Mouse (Mus musculus): ENCODE measurements around the gene Has3. TPM values are rescaled to one million over a fixed set of nuclear protein-coding genes. Genes with fewer than 3 reads are reported as not detected.

The Has3 gene
- polyA plus RNA-seq, 1 experiment: 0.52 TPM

GRCm38 (mm10) chr8:106932376-106933065, 62.5 kb downstream of the Has3 start:
- peaks cover 2% of the 10 kb centered on the region; the same call in 1 of the 2 replicates for H3K4me1 ChIP-seq (ENCODE audit: control insufficient read depth, insufficient read depth, insufficient read length, low read length)
- H3K4me3 ChIP-seq (ENCODE audit: low read depth, low read length): no peak overlapping the region
- TF ChIP-seq POLR2A (IDR thresholded peaks at IDR 0.05; ENCODE audit: low read depth, low read length) (no peak), CTCF (IDR thresholded peaks at IDR 0.05; ENCODE audit: extremely low read depth, insufficient read length, insufficient replicate concordance, low read depth, low read length) (no peak)
- H3K27me3 ChIP-seq (ENCODE audit: control insufficient read depth, insufficient read depth, low read length): no peaks in the 10 kb centered on the region
- 0 out of 2 replicates have a peak overlapping the region, but pooled peaks have one; percentile 15 for H3K27ac ChIP-seq (ENCODE audit: insufficient read depth, low read depth, low read length)
- H3K36me3 ChIP-seq (ENCODE audit: control insufficient read depth, insufficient read depth, low read length): no peaks in the 10 kb centered on the region
- WGBS: 38% methylated on average over 22 of the region's 22 CpGs

DNA sequence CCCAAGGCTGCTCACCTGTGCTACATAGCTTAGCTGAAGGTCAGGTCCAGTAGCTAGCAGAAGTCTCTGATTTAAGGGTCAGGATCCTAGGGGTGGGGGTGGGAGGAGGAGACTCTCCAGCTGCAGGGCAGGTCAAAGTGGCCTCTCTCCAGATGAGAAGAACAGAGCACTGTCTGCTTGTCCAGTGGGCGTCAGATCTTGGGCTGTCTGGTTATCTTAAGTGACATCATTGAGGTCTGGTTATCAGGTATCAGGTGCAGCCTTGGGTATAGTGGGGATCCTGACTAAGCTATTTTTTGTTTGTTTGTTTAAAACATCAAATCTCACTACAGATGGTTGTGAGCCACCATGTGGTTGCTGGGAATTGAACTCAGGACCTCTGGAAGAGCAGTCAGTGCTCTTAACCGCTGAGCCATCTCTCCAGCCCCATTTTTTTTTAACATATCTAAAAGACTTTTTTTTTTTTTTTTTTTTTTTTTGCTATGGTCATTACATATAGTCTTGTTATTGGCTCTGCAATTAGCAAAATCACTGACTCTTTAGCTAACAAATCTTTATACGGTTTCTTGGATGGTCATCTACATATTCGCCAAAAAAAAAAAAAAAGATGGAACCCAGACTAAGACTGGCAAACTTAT, 63.6 kb downstream of the Has3 start:
- Histone ChIP-seq H3K4me1 (ENCODE audit: control insufficient read depth, insufficient read depth, insufficient read length, low read length) (peaks cover 2% of the 10 kb centered on the region; the same call in 1 of the 2 replicates), H3K27ac (ENCODE audit: insufficient read depth, low read depth, low read length) (no peak overlapping the region), H3K36me3 (ENCODE audit: control insufficient read depth, insufficient read depth, low read length) (no peaks in the 10 kb centered on the region), H3K27me3 (ENCODE audit: control insufficient read depth, insufficient read depth, low read length) (no peaks in the 10 kb centered on the region), H3K4me3 (ENCODE audit: low read depth, low read length) (no peak overlapping the region)
- no peak for TF ChIP-seq CTCF (IDR thresholded peaks at IDR 0.05; ENCODE audit: extremely low read depth, insufficient read length, insufficient replicate concordance, low read depth, low read length)
- no peak for TF ChIP-seq POLR2A (IDR thresholded peaks at IDR 0.05; ENCODE audit: low read depth, low read length)
- WGBS: 86% methylated on average over 4 of the region's 4 CpGs

Other genes with a start within 250 kb of the Has3 start
- 1.2 and 2.1 TPM in 2 replicates for gene Tango6, start 187.2 kb upstream of the Has3 start, polyA plus RNA-seq (2012; rRNA removed)
- gene Utp4, start 23.4 kb downstream of the Has3 start, polyA plus RNA-seq (2012; rRNA removed): 4.4 and 7.7 TPM in 2 replicates
- gene Sntb2, start 65.5 kb downstream of the Has3 start, polyA plus RNA-seq (2012; rRNA removed): 2.1 and 2.7 TPM in 2 replicates
- gene Vps4a, start 161.0 kb downstream of the Has3 start, polyA plus RNA-seq (2012; rRNA removed): 7.2 and 14.9 TPM in 2 replicates
- 34.1 and 37.0 TPM in 2 replicates for gene Pdf, start 178.4 kb downstream of the Has3 start, polyA plus RNA-seq (2012; rRNA removed)
- 11.7 and 18.7 TPM in 2 replicates for gene Cog8, start 186.4 kb downstream of the Has3 start, polyA plus RNA-seq (2012; rRNA removed)
- gene Nip7, start 186.6 kb downstream of the Has3 start, polyA plus RNA-seq (2012; rRNA removed): 5.9 and 10.8 TPM in 2 replicates
- 7.1 and 88.2 TPM in 2 replicates for gene Tmed6, start 195.4 kb downstream of the Has3 start, polyA plus RNA-seq (2012; rRNA removed)
- 2.5 and 4.5 TPM in 2 replicates for gene Terf2, start 226.3 kb downstream of the Has3 start, polyA plus RNA-seq (2012; rRNA removed)

All from small intestine, adult 2 months (tissue).